Mouse (Mus musculus): ENCODE results near the gene Mad2l2.

- TF ChIP-seq POLR2A (IDR thresholded peaks at IDR 0.05; ENCODE audit: extremely low read depth, insufficient read depth, low read length) (no peak), CTCF (IDR thresholded peaks at IDR 0.05; ENCODE audit: extremely low read depth, insufficient read depth, low read length) (no peak)
Observed at GRCm38 (mm10) chr4:148109215-148109614, 21.0 kb upstream of the Mad2l2 start.

All from cortical plate, adult 2 months (tissue).